Mouse (Mus musculus) MEL (cell line): Measurements from ENCODE around the gene Zbtb20. TPM values are rescaled to one million over a fixed set of nuclear protein-coding genes. Genes with fewer than 3 reads are reported as not detected.

ENCODE experiments used
- DNase-seq: peaks from one replicate; pipeline ENCODE4 v3.0.0; 2011; ENCODE audit warnings: low read depth, low spot score
- H3K27ac ChIP-seq: 2 replicates; pipeline ENCODE4 v1.5.1; 2012; ENCODE audit warnings: low read depth, mild to moderate bottlenecking, control low read depth, low read length, moderate library complexity; ENCODE audit not compliant: control insufficient read depth
- H3K27me3 ChIP-seq, 2 experiments: fragments of 150-350 bp in 1 of 2; sonication (generic) in 1 of 2; 2 replicates each; pipeline ENCODE4 v1.6.1; 2012; ENCODE audit warnings: low read length in 2 of 2, mild to moderate bottlenecking in 2 of 2, improper control_type of control experiment in 1 of 2, moderate library complexity in 1 of 2; ENCODE audit not compliant: insufficient read depth in 2 of 2, control insufficient read depth in 1 of 2
- H3K36me3 ChIP-seq, 2 experiments: 2 replicates each; pipeline ENCODE4 v1.6.1; 2012 to 2014; ENCODE audit warnings: low read length in 2 of 2, improper control_type of control experiment in 1 of 2, inconsistent platforms in 1 of 2, mild to moderate bottlenecking in 1 of 2; ENCODE audit not compliant: insufficient read depth in 2 of 2, control insufficient read depth in 1 of 2
- H3K4me1 ChIP-seq, 2 experiments: fragments of 150-350 bp in 1 of 2; sonication (generic) in 1 of 2; 2 replicates each; pipeline ENCODE4 v1.6.1; 2012; ENCODE audit warnings: low read length in 2 of 2, improper control_type of control experiment in 1 of 2, mild to moderate bottlenecking in 1 of 2; ENCODE audit not compliant: insufficient read depth in 2 of 2, control insufficient read depth in 1 of 2
- H3K4me3 ChIP-seq, 2 experiments: fragments of 150-350 bp in 1 of 2; sonication (generic) in 1 of 2; 2 replicates each; pipeline ENCODE4 v1.5.1; 2012; ENCODE audit warnings: low read depth in 2 of 2, low read length in 2 of 2, mild to moderate bottlenecking in 2 of 2, moderate library complexity in 2 of 2, control low read depth in 1 of 2, improper control_type of control experiment in 1 of 2; ENCODE audit not compliant: control insufficient read depth in 1 of 2, insufficient read depth in 1 of 2
- H3K79me2 ChIP-seq: 2 replicates; pipeline ENCODE4 v1.6.1; 2012; ENCODE audit warnings: mild to moderate bottlenecking, low read length, moderate library complexity; ENCODE audit not compliant: control insufficient read depth, poor library complexity, insufficient read depth
- H3K9ac ChIP-seq: 2 replicates; pipeline ENCODE4 v1.6.1; 2012; ENCODE audit warnings: low read depth, mild to moderate bottlenecking, control low read depth, low read length, moderate library complexity; ENCODE audit not compliant: control insufficient read depth, poor library complexity, severe bottlenecking
- H3K9me3 ChIP-seq: fragments of 150-350 bp; sonication (generic); replicated peaks from 2 replicates; pipeline ENCODE4 v1.6.1; 2012; ENCODE audit warnings: mild to moderate bottlenecking, low read length, improper control_type of control experiment, moderate library complexity; ENCODE audit not compliant: insufficient read depth
- CHD2 ChIP-seq: IDR thresholded peaks from 2 replicates; pipeline ENCODE4 v1.6.1; 2011; ENCODE audit warnings: low read length, improper control_type of control experiment
- CTCF ChIP-seq, 3 experiments: IDR thresholded peaks in 2 of 3; conservative IDR thresholded peaks in 1 of 3; 2 replicates each; pipeline ENCODE4 v1.5.1; 2011 to 2012; ENCODE audit warnings: low read length in 3 of 3, low read depth in 2 of 3, mild to moderate bottlenecking in 2 of 3, improper control_type of control experiment in 1 of 3, inconsistent platforms in 1 of 3, mixed read lengths in 1 of 3, moderate library complexity in 1 of 3; ENCODE audit not compliant: control insufficient read depth in 1 of 3, insufficient read depth in 1 of 3, poor library complexity in 1 of 3, severe bottlenecking in 1 of 3
- E2F4 ChIP-seq: IDR thresholded peaks from 2 replicates; pipeline ENCODE4 v1.6.1; 2011; ENCODE audit warnings: low read depth, low read length, improper control_type of control experiment, borderline replicate concordance
- ELF1 ChIP-seq: IDR thresholded peaks from 2 replicates; pipeline ENCODE4 v1.6.1; 2014; ENCODE audit warnings: low read depth, mild to moderate bottlenecking, inconsistent platforms, low read length, improper control_type of control experiment, moderate library complexity
- EP300 ChIP-seq, 2 experiments: IDR thresholded peaks; 2 replicates each; pipeline ENCODE4 v1.6.1; 2011; ENCODE audit warnings: improper control_type of control experiment in 2 of 2, low read length in 2 of 2, low read depth in 1 of 2, mild to moderate bottlenecking in 1 of 2
- GATA1 ChIP-seq: IDR thresholded peaks from 2 replicates; pipeline ENCODE4 v1.6.1; 2011; ENCODE audit warnings: low read depth, low read length, improper control_type of control experiment
- MAFK ChIP-seq: IDR thresholded peaks from 2 replicates; pipeline ENCODE4 v1.6.1; 2011; ENCODE audit warnings: low read depth, mild to moderate bottlenecking, low read length, improper control_type of control experiment, borderline replicate concordance
- MEF2A ChIP-seq: IDR thresholded peaks from 2 replicates; pipeline ENCODE4 v1.6.1; 2014; ENCODE audit warnings: low read depth, mild to moderate bottlenecking, inconsistent platforms, low read length, improper control_type of control experiment; ENCODE audit not compliant: poor library complexity, insufficient replicate concordance, severe bottlenecking; ENCODE audit errors: extremely low read depth
- MXI1 ChIP-seq: IDR thresholded peaks from 2 replicates; pipeline ENCODE4 v1.6.1; 2011; ENCODE audit warnings: mild to moderate bottlenecking, low read depth, low read length, improper control_type of control experiment
- MYB ChIP-seq: IDR thresholded peaks from 2 replicates; pipeline ENCODE4 v1.6.1; 2011; ENCODE audit warnings: mild to moderate bottlenecking, low read depth, low read length, improper control_type of control experiment
- NELFE ChIP-seq: IDR thresholded peaks from 2 replicates; pipeline ENCODE4 v1.6.1; 2011; ENCODE audit warnings: low read depth, low read length, improper control_type of control experiment
- NRF1 ChIP-seq: IDR thresholded peaks from 2 replicates; pipeline ENCODE4 v1.6.1; 2014; ENCODE audit warnings: low read depth, mild to moderate bottlenecking, inconsistent platforms, low read length, improper control_type of control experiment, moderate library complexity; ENCODE audit not compliant: poor library complexity, insufficient read depth, severe bottlenecking
- POLR2A ChIP-seq, 2 experiments: IDR thresholded peaks; 2 replicates each; pipeline ENCODE4 v1.6.1; 2011 to 2012; ENCODE audit warnings: low read length in 2 of 2, mild to moderate bottlenecking in 2 of 2, control low read depth in 1 of 2, improper control_type of control experiment in 1 of 2, low read depth in 1 of 2, moderate library complexity in 1 of 2; ENCODE audit not compliant: control insufficient read depth in 1 of 2, insufficient read depth in 1 of 2, poor library complexity in 1 of 2
- POLR2AphosphoS5 ChIP-seq: IDR thresholded peaks from 2 replicates; pipeline ENCODE4 v1.6.1; 2012; ENCODE audit warnings: low read depth, borderline replicate concordance, mild to moderate bottlenecking, inconsistent platforms, low read length, moderate library complexity, mixed read lengths
- RAD21 ChIP-seq: IDR thresholded peaks from 2 replicates; pipeline ENCODE4 v1.6.1; 2011; ENCODE audit warnings: mild to moderate bottlenecking, low read depth, low read length, improper control_type of control experiment
- TAL1 ChIP-seq: IDR thresholded peaks from 2 replicates; pipeline ENCODE4 v1.6.1; 2012; ENCODE audit warnings: mild to moderate bottlenecking, inconsistent platforms, low read length, moderate library complexity, mixed read lengths
- TBP ChIP-seq: IDR thresholded peaks from 2 replicates; pipeline ENCODE4 v1.8.0; 2011; ENCODE audit warnings: low read depth, low read length, improper control_type of control experiment
- TCF12 ChIP-seq: IDR thresholded peaks from 2 replicates; pipeline ENCODE4 v1.6.1; 2014; ENCODE audit warnings: low read depth, mild to moderate bottlenecking, inconsistent platforms, low read length, improper control_type of control experiment, moderate library complexity
- ZC3H11A ChIP-seq: IDR thresholded peaks from 2 replicates; pipeline ENCODE4 v1.6.1; 2012; ENCODE audit warnings: low read depth, mild to moderate bottlenecking, inconsistent platforms, low read length, improper control_type of control experiment
- ZNF384 ChIP-seq: IDR thresholded peaks from 2 replicates; pipeline ENCODE4 v1.6.1; 2012; ENCODE audit warnings: low read depth, mild to moderate bottlenecking, inconsistent platforms, low read length, improper control_type of control experiment
- polyA plus RNA-seq, 2 experiments: library from polyadenylated mRNA; stranded (reverse) in 1 of 2; unstranded in 1 of 2; fragments of >175 nt in 1 of 2; fragments of >200 nt in 1 of 2; gene quantifications; 2 replicates each; pipeline versions ENCODE4 v1.2.1 to v1.2.4; 2012; ENCODE audit warnings: low replicate concordance in 2 of 2, low read depth in 1 of 2; ENCODE audit not compliant: insufficient read length in 2 of 2, insufficient read depth in 1 of 2, missing spikeins in 1 of 2
- total RNA-seq: library from RNA; depleted of rRNA; stranded (reverse); fragments of 300-350 nt; gene quantifications from 2 replicates; pipeline ENCODE4 v1.2.3, GENCODE M21; 2012

The Zbtb20 gene
- total and polyA plus RNA-seq, 3 experiments, result 0.17 to 0.27 TPM; not detected in 1

DNA sequence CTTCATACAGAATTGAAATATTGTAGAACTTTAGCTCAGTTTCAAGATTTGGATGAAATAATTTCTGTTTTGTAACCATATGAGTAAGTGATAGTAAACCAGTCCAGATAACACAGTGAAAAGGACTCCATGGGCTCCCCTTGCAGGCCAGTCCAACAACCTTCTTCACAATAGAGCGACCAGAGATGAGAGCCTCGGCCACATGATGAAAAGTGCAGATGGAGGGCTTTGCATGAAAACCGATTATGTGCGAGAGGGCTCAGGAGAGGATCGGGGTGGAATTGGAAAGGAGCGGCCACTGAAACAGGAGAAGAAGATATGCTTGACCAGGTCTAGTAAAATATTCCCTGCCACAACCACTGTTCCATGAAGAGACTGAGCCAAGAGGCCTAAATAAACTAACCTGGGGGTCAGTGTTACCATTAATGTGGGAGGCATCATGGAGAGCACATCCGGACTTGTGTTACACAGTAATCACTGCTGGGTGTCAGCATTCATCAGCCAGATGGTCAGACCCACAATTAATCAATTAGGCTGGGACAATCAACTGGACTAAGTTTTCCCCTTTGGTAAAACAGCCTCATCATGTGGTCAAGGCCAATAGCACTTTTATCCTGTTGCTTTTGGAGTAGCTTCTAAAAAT is 485.3 kb downstream of the Zbtb20 start:
- H3K27me3 ChIP-seq, result peaks cover 0 to 1% of the 10 kb centered on the region in 2 experiments; a peak in 1 of 4 replicates
- H3K4me1 ChIP-seq, result no peaks in the 10 kb centered on the region
- no peaks in the 10 kb centered on the region for H3K9me3 ChIP-seq
- no peak overlapping the region for H3K27ac ChIP-seq
- DNase-seq, result no peak
- TF ChIP-seq GATA1 (no peak), POLR2A (IDR thresholded peaks at IDR 0.05; ENCODE audit: control insufficient read depth in 1 of 2, insufficient read depth in 1 of 2, low read depth in 1 of 2, low read length in 2 of 2, poor library complexity in 1 of 2) (no peak), TBP (no peak), NELFE (no peak)
- no peak overlapping the region for H3K4me3 ChIP-seq
- no peaks in the 10 kb centered on the region for H3K36me3 ChIP-seq
- no peak overlapping the region for H3K9ac ChIP-seq
- H3K79me2 ChIP-seq, result no peaks in the 10 kb centered on the region

DNA sequence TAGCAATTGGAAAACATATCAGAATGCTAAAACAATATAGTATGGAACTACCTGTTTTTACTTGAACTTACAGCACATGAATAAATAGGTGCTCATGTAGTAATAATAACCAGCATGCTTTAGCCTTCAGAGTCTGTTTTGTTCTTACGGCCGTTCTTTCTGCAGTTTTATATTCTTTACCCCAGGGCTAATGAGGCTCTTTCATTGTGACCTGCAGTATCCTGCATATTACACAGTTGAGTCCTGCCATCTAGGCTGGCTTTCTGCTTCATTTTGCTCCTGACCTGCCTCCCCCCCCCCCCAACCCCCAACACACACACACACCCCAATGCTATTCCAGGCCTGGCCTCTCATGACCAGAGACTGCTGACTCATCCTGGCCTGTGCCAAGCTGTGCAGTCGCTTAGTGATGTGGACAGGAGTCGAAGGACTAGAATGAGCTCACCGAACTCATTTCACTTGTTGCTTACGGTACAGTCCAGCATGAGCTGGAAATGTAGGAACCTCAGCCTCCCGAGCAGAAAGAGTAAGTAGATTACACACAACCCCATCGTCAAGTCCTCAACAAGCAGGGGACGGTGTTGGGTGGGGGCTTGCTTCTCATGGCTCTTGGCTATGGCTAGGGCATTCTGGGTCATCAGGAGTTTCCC is 487.1 kb downstream of the Zbtb20 start:
- no peak overlapping the region for H3K9ac ChIP-seq
- no peak for TF ChIP-seq TAL1
- TF ChIP-seq EP300 (IDR thresholded peaks at IDR 0.05; ENCODE audit: low read depth in 1 of 2, low read length in 2 of 2), result no peak
- no peak for TF ChIP-seq MXI1
- TF ChIP-seq RAD21, result no peak
- no peak for TF ChIP-seq TCF12
- no peak for TF ChIP-seq E2F4
- no peak for TF ChIP-seq ELF1
- no peak for TF ChIP-seq CHD2
- no peak for TF ChIP-seq MYB
- no peak for TF ChIP-seq ZC3H11A
- no peak for TF ChIP-seq POLR2AphosphoS5
- no peak for TF ChIP-seq MAFK
- no peak for TF ChIP-seq MEF2A
- no peak for TF ChIP-seq ZNF384
- no peak for TF ChIP-seq NRF1
- TF ChIP-seq CTCF (IDR thresholded peaks at IDR 0.05 in 2 of 3, conservative IDR thresholded peaks at IDR 0.05 in 1 of 3; ENCODE audit: control insufficient read depth in 1 of 3, insufficient read depth in 1 of 3, low read depth in 2 of 3, low read length in 3 of 3, poor library complexity in 1 of 3, severe bottlenecking in 1 of 3), result no peak
- no peaks in the 10 kb centered on the region for H3K27me3 ChIP-seq
- H3K27ac ChIP-seq, result no peak overlapping the region
- H3K4me3 ChIP-seq, result no peak overlapping the region
- no peaks in the 10 kb centered on the region for H3K9me3 ChIP-seq
- no peaks in the 10 kb centered on the region for H3K79me2 ChIP-seq
- no peaks in the 10 kb centered on the region for H3K4me1 ChIP-seq
- H3K36me3 ChIP-seq, result no peaks in the 10 kb centered on the region
- no peak for DNase-seq
